Comparison of ENCODE assay signal across 9 mouse cellular contexts in the genomic region with DNA sequence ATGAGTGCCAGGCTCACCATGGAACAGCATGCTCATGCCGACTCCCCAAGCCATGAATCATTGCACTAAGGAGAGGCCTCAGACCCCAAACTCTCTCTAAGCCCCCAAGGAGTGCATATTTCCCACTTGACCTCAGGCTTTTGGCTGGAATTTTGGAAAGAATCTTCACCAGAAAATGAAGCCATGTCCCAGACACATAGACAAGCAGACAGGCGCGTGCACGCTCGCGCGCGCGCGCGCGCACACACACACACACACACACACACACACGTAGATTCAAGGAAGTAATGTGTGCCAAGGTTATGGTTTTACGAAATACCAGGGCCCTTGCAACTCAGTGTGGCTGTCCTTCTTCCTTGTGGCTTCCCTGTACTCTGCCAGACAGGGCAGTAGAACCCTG. TPM values are rescaled to one million over a fixed set of nuclear protein-coding genes. Genes with fewer than 3 reads are reported as not detected.
DNase-seq lines count a peak whose midpoint lies in the region; ATAC-seq and TF ChIP-seq lines count a peak whose summit lies in the region.
"Had no signal": no experiment of that assay in that cellular context is flagged by ENCODE, and none has a peak within 500 bp of the region (broad histone marks: within the 10 kb centered on the region; RNA-seq: fewer than 3 reads in every experiment).

No protein-coding gene starts in this region.

- no peaks in the 10 kb centered on the region for H3K9me3 ChIP-seq in kidney, postnatal 0 days (replicated peaks; ENCODE audit: low read length)
- no peaks in the 10 kb centered on the region for H3K9me3 ChIP-seq in heart, embryonic 13.5 days
- H3K9me3 ChIP-seq: forebrain, embryonic 12.5 days had no signal

- H3K36me3 ChIP-seq in kidney, postnatal 0 days (ENCODE audit: insufficient read depth, low read length) = peaks cover 14% of the 10 kb centered on the region; the same call in 1 of the 2 replicates
- peaks cover 52% of the 10 kb centered on the region for H3K36me3 ChIP-seq in heart, embryonic 13.5 days

- peak; percentile 38; the same call in 1 of the 2 replicates for ATAC-seq in kidney, postnatal 0 days (replicated peaks; ENCODE audit: low FRiP score, low read depth)
- ATAC-seq in heart, embryonic 13.5 days (ENCODE audit: extremely low read depth, insufficient number of reproducible peaks, low FRiP score, low TSS enrichment) = no peak

- TF ChIP-seq CTCF in kidney, postnatal 0 days (IDR thresholded peaks at IDR 0.05; ENCODE audit: low read depth) = no peak

- intact Hi-C loops in left cerebral cortex, postnatal 36 days (cut with DNase I) = no loop called here

- peak; percentile 54 for DNase-seq in adrenal gland, adult 2 months
- DNase-seq in adrenal gland, postnatal 25 days = no peak
- DNase-seq in kidney, postnatal 0 days (ENCODE audit: low spot score) = no peak
- DNase-seq in kidney, adult 11 months = no peak
- DNase-seq in lung, postnatal 36 days = peak; percentile 52
- DNase-seq in left cerebral cortex, postnatal 36 days (ENCODE audit: low spot score in 2 of 2) = no peak
- DNase-seq in embryo, embryonic 10 days (ENCODE audit: low spot score) = no peak

- WGBS in kidney, postnatal 0 days = 81% methylated on average over 14 of the region's 14 CpGs
- WGBS in heart, embryonic 13.5 days = 90% methylated on average over 14 of the region's 14 CpGs

- H3K4me1 ChIP-seq in kidney, postnatal 0 days (replicated peaks; ENCODE audit: insufficient read depth, low read length) = peaks cover 14% of the 10 kb centered on the region; the same call in 1 of the 2 replicates
- peaks cover 55% of the 10 kb centered on the region for H3K4me1 ChIP-seq in heart, embryonic 13.5 days
- H3K4me1 ChIP-seq: forebrain, embryonic 12.5 days had no signal

- no peak overlapping the region for H3K9ac ChIP-seq in kidney, postnatal 0 days (ENCODE audit: low read depth, low read length)
- no peak overlapping the region for H3K9ac ChIP-seq in heart, embryonic 13.5 days
- H3K9ac ChIP-seq: forebrain, embryonic 12.5 days had no signal

- no peaks in the 10 kb centered on the region for H3K27me3 ChIP-seq in kidney, postnatal 0 days (ENCODE audit: insufficient read depth, low read length)
- peaks cover 6% of the 10 kb centered on the region; the same call in 1 of the 2 replicates for H3K27me3 ChIP-seq in heart, embryonic 13.5 days (replicated peaks)

- H3K4me2 ChIP-seq in kidney, postnatal 0 days (ENCODE audit: low read length) = no peak overlapping the region
- H3K4me2 ChIP-seq in heart, embryonic 13.5 days = no peak overlapping the region
- H3K4me2 ChIP-seq: forebrain, embryonic 12.5 days had no signal

- H3K27ac ChIP-seq in kidney, postnatal 0 days = peak overlapping the region; percentile 71
- H3K27ac ChIP-seq in heart, embryonic 13.5 days (replicated peaks) = 0 out of 2 replicates have a peak overlapping the region, but pooled peaks have one; percentile 7
- H3K27ac ChIP-seq: forebrain, embryonic 12.5 days had no signal

- H3K4me3 ChIP-seq in kidney, postnatal 0 days (replicated peaks; ENCODE audit: low read depth, low read length) = no peak overlapping the region
- no peak overlapping the region for H3K4me3 ChIP-seq in heart, embryonic 13.5 days
- H3K4me3 ChIP-seq: forebrain, embryonic 12.5 days had no signal

RNA-seq across cellular contexts. Expression of a gene that starts 10.9 kb away (rescaled TPM):
- 10 to 100 TPM in 1 of 2 experiments, 1 to 10 TPM in 1; 7.5 to 15.4 TPM for total RNA-seq in adrenal gland, adult 2 months (2021)
- polyA plus RNA-seq in adrenal gland, adult 2 months (2012; rRNA removed) = 25.9 and 26.9 TPM in 2 replicates
- 7.3 and 9.9 TPM in 2 replicates for total RNA-seq in adrenal gland, postnatal 25 days (2021)
- 18.5 and 26.9 TPM in 2 replicates for polyA plus RNA-seq in kidney, postnatal 0 days (2015; fragmentation: Nextera tagmentation; extraction: Ambion mirVana)
- polyA plus RNA-seq in heart, embryonic 13.5 days (2015; fragmentation: Nextera tagmentation; extraction: Ambion mirVana) = 9.4 and 9.5 TPM in 2 replicates
- total RNA-seq in left cerebral cortex, postnatal 36 days (2021) = 1 to 10 TPM; 2.7 to 3.3 TPM

RNA-seq across cellular contexts. Expression of a gene that starts 20.2 kb away (rescaled TPM):
- total RNA-seq in adrenal gland, adult 2 months (2021) = 10 to 100 TPM; 20.4 to 26.5 TPM
- 7.0 and 7.4 TPM in 2 replicates for polyA plus RNA-seq in adrenal gland, adult 2 months (2012; rRNA removed)
- 22.4 and 23.9 TPM in 2 replicates for total RNA-seq in adrenal gland, postnatal 25 days (2021)
- polyA plus RNA-seq in kidney, postnatal 0 days (2015; fragmentation: Nextera tagmentation; extraction: Ambion mirVana) = 26.6 and 28.3 TPM in 2 replicates
- 15.2 and 16.4 TPM in 2 replicates for polyA plus RNA-seq in heart, embryonic 13.5 days (2015; fragmentation: Nextera tagmentation; extraction: Ambion mirVana)
- total RNA-seq in left cerebral cortex, postnatal 36 days (2021) = 10 to 100 TPM; 11.0 to 13.3 TPM

RNA-seq across cellular contexts. Expression of a gene that starts 32.6 kb away (rescaled TPM):
- 10 to 100 TPM; 32.3 to 37.4 TPM for total RNA-seq in adrenal gland, adult 2 months (2021)
- 72.0 and 87.5 TPM in 2 replicates for polyA plus RNA-seq in adrenal gland, adult 2 months (2012; rRNA removed)
- 29.2 and 34.4 TPM in 2 replicates for total RNA-seq in adrenal gland, postnatal 25 days (2021)
- polyA plus RNA-seq in kidney, postnatal 0 days (2015; fragmentation: Nextera tagmentation; extraction: Ambion mirVana) = 26.3 TPM in 2 replicates
- polyA plus RNA-seq in heart, embryonic 13.5 days (2015; fragmentation: Nextera tagmentation; extraction: Ambion mirVana) = 19.3 and 21.3 TPM in 2 replicates
- total RNA-seq in left cerebral cortex, postnatal 36 days (2021) = 10 to 100 TPM; 25.3 to 25.6 TPM

RNA-seq across cellular contexts. Expression of a gene that starts 35.2 kb away (rescaled TPM):
- total RNA-seq in adrenal gland, adult 2 months (2021) = 10 to 100 TPM; 29.2 to 58.9 TPM
- 48.1 and 62.9 TPM in 2 replicates for polyA plus RNA-seq in adrenal gland, adult 2 months (2012; rRNA removed)
- total RNA-seq in adrenal gland, postnatal 25 days (2021) = 37.8 and 42.2 TPM in 2 replicates
- polyA plus RNA-seq in kidney, postnatal 0 days (2015; fragmentation: Nextera tagmentation; extraction: Ambion mirVana) = 4.2 and 4.6 TPM in 2 replicates
- polyA plus RNA-seq in heart, embryonic 13.5 days (2015; fragmentation: Nextera tagmentation; extraction: Ambion mirVana) = 10.2 and 12.4 TPM in 2 replicates
- total RNA-seq in left cerebral cortex, postnatal 36 days (2021) = 10 to 100 TPM; 83.5 to 88.3 TPM

Comparison
In these comparisons a context has a peak if more than half of its experiments do, and no peak if none do; other contexts are left out.
1. DNase-seq: peak in adrenal gland, adult 2 months (single experiment) and lung, postnatal 36 days (single experiment); none in adrenal gland, postnatal 25 days (single experiment), kidney, postnatal 0 days (single experiment), kidney, adult 11 months (single experiment), left cerebral cortex, postnatal 36 days (0 of 2) and embryo, embryonic 10 days (single experiment).